Mouse (Mus musculus): ENCODE measurements around the gene Secisbp2.

Gene Secisbp2

GRCm38 (mm10) chr13:51732097-51732664, 80.7 kb downstream of the Secisbp2 start:
- DNase-seq (ENCODE audit: low spot score): no peak
